Mouse (Mus musculus) olfactory bulb, adult 2 months (tissue): ENCODE data around the gene Rhbg.

ENCODE experiments used
- CTCF ChIP-seq: fragments of 200-500 bp; IDR thresholded peaks from 2 replicates; pipeline ENCODE4 v1.5.1; 2012; ENCODE audit warnings: low read depth, mild to moderate bottlenecking, low read length, moderate library complexity; ENCODE audit not compliant: insufficient read depth
- POLR2A ChIP-seq: fragments of 200-500 bp; IDR thresholded peaks from 2 replicates; pipeline ENCODE4 v1.6.1; 2012; ENCODE audit warnings: mild to moderate bottlenecking, low read depth, low read length, moderate library complexity; ENCODE audit not compliant: insufficient read depth

DNA sequence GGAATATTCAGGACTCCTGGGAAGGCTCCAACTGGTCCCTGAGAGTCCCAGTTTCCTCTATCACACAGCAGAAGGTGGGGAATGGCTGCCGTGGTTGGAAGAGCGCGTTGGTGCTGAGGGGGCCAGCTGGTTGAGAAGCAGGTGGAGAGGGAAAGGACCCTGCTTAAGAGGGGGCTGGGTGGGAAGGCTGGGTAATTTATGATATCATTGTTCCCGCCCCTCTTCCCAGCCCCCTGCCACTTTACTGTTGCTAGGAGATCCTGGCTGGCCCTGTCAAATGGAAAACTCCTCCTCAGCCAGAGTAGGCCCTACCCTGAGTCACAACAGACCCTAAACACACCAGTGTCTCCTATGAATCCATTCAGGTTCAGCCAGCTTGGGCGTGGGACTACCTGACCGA is 26.5 kb downstream of the Rhbg start:
- no peak for TF ChIP-seq CTCF
- no peak for TF ChIP-seq POLR2A
